8 mouse cellular contexts compared by ENCODE assay signal in genomic region chr1:62707913-62708860, GRCm38 (mm10). TPM values are rescaled to one million over a fixed set of nuclear protein-coding genes. Genes with fewer than 3 reads are reported as not detected.
DNase-seq lines count a peak whose midpoint lies in the region; ATAC-seq and TF ChIP-seq lines count a peak whose summit lies in the region.

No protein-coding gene starts in this region.

- peak overlapping the region; percentile 96 for H3K4me2 ChIP-seq in embryonic facial prominence, embryonic 15.5 days (replicated peaks)
- H3K4me2 ChIP-seq in neural tube, embryonic 14.5 days (ENCODE audit: low read depth, low read length), result peak overlapping the region; percentile 98

- H3K9ac ChIP-seq in embryonic facial prominence, embryonic 15.5 days, result no peak overlapping the region
- peak overlapping the region; percentile 63 for H3K9ac ChIP-seq in neural tube, embryonic 14.5 days (replicated peaks; ENCODE audit: low read depth, low read length)

- no peak for DNase-seq in layer of hippocampus, adult 2 months (ENCODE audit: low spot score in 2 of 2)
- DNase-seq in layer of hippocampus, adult 9-11 months, result no peak
- no peak for DNase-seq in limb, embryonic 10.5 days (ENCODE audit: low spot score)
- DNase-seq in thymus, postnatal 10 days (ENCODE audit: low spot score in 2 of 2), result no peak
- DNase-seq in layer of hippocampus, postnatal 36 days, result no peak
- no peak for DNase-seq in cerebellum, adult 18-20 months

- peaks cover 44% of the 10 kb centered on the region for H3K4me1 ChIP-seq in embryonic facial prominence, embryonic 15.5 days
- H3K4me1 ChIP-seq in limb, embryonic 10.5 days, result peaks cover 77% of the 10 kb centered on the region
- peaks cover 26% of the 10 kb centered on the region; the same call in 1 of the 2 replicates for H3K4me1 ChIP-seq in neural tube, embryonic 14.5 days (ENCODE audit: control insufficient read depth, insufficient read depth, low read length)

- 0 out of 2 replicates have a peak, but pooled peaks have one; percentile 3 for TF ChIP-seq CTCF in layer of hippocampus, adult 2 months (conservative IDR thresholded peaks at IDR 0.05)

- WGBS in embryonic facial prominence, embryonic 15.5 days, result 28% methylated on average over 17 of the region's 17 CpGs
- WGBS in limb, embryonic 10.5 days, result 10% methylated on average over 17 of the region's 17 CpGs
- 9% methylated on average over 17 of the region's 17 CpGs for WGBS in neural tube, embryonic 14.5 days

- H3K27ac ChIP-seq in layer of hippocampus, adult 2 months, result peak overlapping the region; percentile 96
- no peak overlapping the region for H3K27ac ChIP-seq in embryonic facial prominence, embryonic 15.5 days (replicated peaks)
- H3K27ac ChIP-seq in limb, embryonic 10.5 days, result peak overlapping the region; percentile 92
- peak overlapping the region; percentile 83; the same call in 1 of the 2 replicates for H3K27ac ChIP-seq in neural tube, embryonic 14.5 days (ENCODE audit: low read depth, low read length)

- H3K36me3 ChIP-seq in embryonic facial prominence, embryonic 15.5 days, result no peaks in the 10 kb centered on the region
- H3K36me3 ChIP-seq in limb, embryonic 10.5 days, result peaks cover 5% of the 10 kb centered on the region
- no peaks in the 10 kb centered on the region for H3K36me3 ChIP-seq in neural tube, embryonic 14.5 days (ENCODE audit: control insufficient read depth, insufficient read depth, low read length)

- peak overlapping the region; percentile 78 for H3K4me3 ChIP-seq in layer of hippocampus, adult 2 months
- H3K4me3 ChIP-seq in embryonic facial prominence, embryonic 15.5 days (replicated peaks), result peak overlapping the region; percentile 67
- peak overlapping the region; percentile 70 for H3K4me3 ChIP-seq in limb, embryonic 10.5 days
- peak overlapping the region; percentile 67 for H3K4me3 ChIP-seq in neural tube, embryonic 14.5 days (ENCODE audit: low read depth, low read length)

- H3K27me3 ChIP-seq in embryonic facial prominence, embryonic 15.5 days, result peaks cover 12% of the 10 kb centered on the region; the same call in 1 of the 2 replicates
- H3K27me3 ChIP-seq in limb, embryonic 10.5 days (ENCODE audit: low read depth, poor library complexity, severe bottlenecking), result peaks cover 49% of the 10 kb centered on the region
- no peaks in the 10 kb centered on the region for H3K27me3 ChIP-seq in neural tube, embryonic 14.5 days (ENCODE audit: control insufficient read depth, insufficient read depth, low read length)

- H3K9me3 ChIP-seq in embryonic facial prominence, embryonic 15.5 days (replicated peaks), result no peaks in the 10 kb centered on the region
- H3K9me3 ChIP-seq in limb, embryonic 10.5 days (replicated peaks), result no peaks in the 10 kb centered on the region
- H3K9me3 ChIP-seq in neural tube, embryonic 14.5 days (ENCODE audit: control insufficient read depth, low read length), result no peaks in the 10 kb centered on the region

- ATAC-seq in embryonic facial prominence, embryonic 15.5 days (ENCODE audit: insufficient number of reproducible peaks, low FRiP score, low TSS enrichment, low read depth), result no peak
- ATAC-seq in neural tube, embryonic 14.5 days (ENCODE audit: low read depth), result no peak

RNA-seq across cellular contexts. Expression of gene Nrp2, which starts 5.1 kb away (rescaled TPM):
- total RNA-seq in layer of hippocampus, adult 2 months (2021), result 10 to 100 TPM; 60.3 to 63.7 TPM
- 49.9 and 50.0 TPM in 2 replicates for polyA plus RNA-seq in embryonic facial prominence, embryonic 15.5 days (2015; fragmentation: Nextera tagmentation; extraction: Ambion mirVana)
- polyA plus RNA-seq in limb, embryonic 10.5 days (2016; fragmentation: Nextera tagmentation; extraction: Ambion mirVana), result 31.7 and 54.7 TPM in 2 replicates
- polyA plus RNA-seq in neural tube, embryonic 14.5 days (2014; fragmentation: Nextera tagmentation; extraction: Ambion mirVana), result 35.8 and 39.4 TPM in 2 replicates
- 10 to 100 TPM; 58.8 to 66.3 TPM for total RNA-seq in layer of hippocampus, postnatal 36 days (2021)
